Mouse (Mus musculus): Measurements from ENCODE around the gene Pafah1b2. TPM values are rescaled to one million over a fixed set of nuclear protein-coding genes. Genes with fewer than 3 reads are reported as not detected.

Gene Pafah1b2
- total RNA-seq, 2 experiments from 2014 or later, result 29.3 to 68.6 TPM

DNA sequence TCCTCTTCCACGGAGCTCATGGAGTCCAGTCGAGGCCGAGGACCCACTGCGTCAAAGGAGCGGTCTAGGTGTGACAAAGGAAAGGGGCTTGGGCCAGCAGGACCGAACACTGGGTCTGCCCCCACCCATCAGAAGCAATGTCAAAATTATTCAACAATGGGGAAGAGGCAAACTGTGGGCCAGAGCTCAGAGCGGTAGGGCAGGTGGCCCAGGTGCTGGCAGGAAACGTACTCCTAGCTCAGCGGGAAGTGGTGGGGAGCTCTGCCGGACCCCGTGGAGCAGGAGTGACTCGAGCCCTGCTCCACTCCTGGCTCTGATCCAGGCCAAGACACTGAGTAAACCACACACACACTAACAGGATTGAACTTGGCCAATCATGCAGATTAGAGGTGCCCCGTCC is 66.8 kb downstream of the Pafah1b2 start:
- ATAC-seq (replicated peaks; ENCODE audit: low FRiP score, poor library complexity, severe bottlenecking), result no peak

DNA sequence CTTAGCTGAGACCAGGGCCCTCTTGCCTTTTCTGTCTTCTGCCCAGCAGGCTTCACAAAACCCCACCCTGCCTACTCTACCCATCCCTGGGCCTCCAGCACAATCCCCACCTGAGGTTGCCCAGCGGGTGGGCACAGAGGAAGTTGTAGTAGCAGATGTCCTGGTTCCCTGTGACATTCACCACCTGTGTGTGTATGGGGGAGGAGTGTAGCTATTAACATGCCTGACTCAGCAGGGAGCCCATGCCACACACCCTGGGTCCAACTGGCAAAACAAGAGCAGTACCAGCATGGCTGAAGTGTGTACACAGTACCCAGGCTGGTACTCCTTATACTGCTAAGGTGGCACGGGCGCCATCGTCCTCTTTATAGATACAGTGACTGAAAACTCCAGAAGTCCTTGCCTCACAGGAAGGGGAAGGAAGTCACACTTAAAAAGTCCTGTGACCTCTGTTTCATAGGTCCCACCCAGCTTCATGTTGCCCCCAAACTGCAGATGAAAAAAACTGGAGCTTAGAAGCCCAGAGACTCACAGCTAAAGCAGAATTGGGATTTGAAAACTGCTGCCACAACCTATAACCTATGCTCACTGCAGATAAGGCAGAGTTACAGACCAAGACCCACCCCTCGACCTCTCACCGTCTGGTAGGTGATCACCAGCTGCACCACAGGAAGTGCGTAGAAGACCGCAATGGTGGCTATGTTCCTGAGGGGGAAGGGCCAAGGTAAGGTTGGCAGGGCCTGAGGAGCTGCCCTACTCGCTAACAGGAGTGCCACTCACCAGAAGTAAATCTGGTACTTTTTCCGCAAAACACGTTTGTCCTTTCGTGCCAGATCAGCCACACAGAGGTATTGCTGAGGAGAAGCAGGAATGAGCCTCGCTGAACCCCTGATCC is 67.7 kb downstream of the Pafah1b2 start:
- ATAC-seq (replicated peaks; ENCODE audit: low FRiP score, poor library complexity, severe bottlenecking), result no peak

DNA sequence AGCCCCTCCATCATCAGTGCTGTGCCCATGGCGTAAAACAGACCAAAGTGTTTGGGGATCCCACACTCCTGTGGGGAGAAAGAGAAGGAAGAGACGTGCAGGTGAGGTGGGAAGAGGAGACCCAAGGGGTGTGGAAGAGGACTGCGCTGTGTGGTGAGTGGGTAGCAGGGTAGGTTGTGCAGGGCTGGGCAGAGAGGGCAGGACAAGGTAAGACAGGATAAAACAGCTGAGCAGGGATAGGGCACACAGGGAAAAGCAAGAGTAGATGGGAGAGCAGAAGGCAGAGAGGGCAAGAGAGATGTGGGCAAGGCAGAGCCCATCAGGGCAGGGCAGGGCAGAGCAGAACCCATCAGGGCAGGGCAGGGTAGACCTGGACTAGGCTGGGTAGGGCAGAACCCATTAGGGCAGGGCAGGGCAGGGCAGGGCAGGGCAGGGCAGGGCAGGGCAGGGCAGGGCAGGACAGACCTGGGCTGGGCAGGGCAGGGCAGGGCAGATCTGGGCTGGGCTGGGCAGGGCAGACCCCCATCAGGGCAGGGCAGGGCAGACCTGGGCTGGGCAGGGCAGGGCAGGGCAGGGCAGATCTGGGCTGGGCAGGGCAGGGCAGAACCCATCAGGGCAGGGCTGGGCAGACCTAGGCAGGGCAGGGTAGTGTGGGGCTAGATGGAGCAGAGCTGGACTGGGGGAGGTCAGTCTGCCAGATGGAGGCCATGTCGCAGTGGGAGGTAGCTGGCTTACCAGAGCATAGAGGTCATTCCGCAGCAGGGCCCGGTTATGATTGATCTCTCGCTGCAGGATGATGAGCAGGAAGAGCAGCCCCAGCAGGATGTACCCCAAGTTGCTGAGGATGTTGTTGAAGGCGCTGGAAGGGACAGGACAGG is 68.6 kb downstream of the Pafah1b2 start:
- no peak for ATAC-seq (replicated peaks; ENCODE audit: low FRiP score, poor library complexity, severe bottlenecking)

DNA sequence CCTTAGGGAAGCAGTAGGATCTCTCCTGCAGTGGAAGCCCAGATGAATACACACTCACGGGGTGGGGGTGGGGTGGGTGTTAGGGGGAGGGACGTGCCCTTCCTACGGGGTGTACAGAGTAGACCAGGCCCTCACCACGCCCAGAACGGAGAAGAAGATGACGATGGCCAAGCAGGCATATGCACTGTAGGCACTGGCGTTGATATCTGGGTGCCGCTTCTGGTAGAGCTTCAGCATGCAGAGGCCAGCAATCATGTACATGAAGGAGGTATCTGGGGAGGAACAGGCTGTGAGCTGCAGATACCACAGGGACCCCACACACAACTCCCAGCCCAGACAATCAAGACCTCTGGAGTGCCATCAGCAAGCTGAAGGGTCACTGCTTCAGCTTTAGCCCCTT is 69.6 kb downstream of the Pafah1b2 start:
- no peak for ATAC-seq (replicated peaks; ENCODE audit: low FRiP score, poor library complexity, severe bottlenecking)

DNA sequence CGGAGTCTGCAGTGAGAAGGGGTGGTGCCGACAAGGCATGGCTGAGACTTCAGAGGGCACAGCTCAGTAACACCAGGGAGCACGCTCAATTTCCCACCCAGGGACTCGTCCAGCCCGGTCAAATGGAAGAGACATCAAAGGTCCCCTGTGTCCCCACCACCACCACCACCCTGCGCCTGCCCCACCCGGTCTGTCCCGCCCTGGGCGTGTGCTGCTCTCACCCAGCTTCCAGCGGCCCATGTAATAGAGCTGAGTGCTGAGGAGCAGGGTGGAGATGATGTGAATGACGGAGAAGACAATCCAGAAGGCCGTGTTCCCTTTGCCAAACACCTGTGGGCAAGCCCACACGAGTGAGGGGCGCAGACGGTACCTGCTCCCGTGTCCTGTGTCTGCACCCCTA is 70.0 kb downstream of the Pafah1b2 start:
- ATAC-seq (replicated peaks; ENCODE audit: low FRiP score, poor library complexity, severe bottlenecking), result no peak

DNA sequence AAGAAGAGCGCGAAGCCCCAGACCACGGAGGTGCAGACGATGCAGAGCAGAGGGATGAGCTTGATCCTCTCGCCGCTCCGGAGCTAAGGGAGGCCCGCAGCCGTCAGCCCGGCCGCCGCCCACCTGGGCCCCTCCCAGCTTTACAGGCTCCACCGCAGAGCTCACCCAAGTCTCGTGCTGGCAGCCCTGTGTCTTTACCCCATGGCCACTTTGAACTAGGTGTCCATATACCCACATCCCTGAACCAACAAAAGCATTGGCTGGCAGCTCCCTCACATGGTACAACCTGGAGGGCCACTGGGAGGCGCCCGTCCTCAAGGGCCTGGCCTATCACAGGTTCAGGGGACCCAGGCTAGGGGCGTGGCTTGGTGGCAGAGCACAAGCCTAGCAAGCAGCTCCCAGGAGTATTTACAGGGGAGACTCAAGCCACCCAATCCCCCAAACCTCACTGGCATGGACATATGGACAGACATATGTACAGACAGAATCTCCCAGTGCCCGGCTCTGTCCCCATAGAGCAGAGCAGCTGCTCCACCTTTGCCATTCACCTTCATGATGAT is 71.1 kb downstream of the Pafah1b2 start:
- 0 out of 2 replicates have a peak, but pooled peaks have one; percentile 36 for ATAC-seq (replicated peaks; ENCODE audit: low FRiP score, poor library complexity, severe bottlenecking)

DNA sequence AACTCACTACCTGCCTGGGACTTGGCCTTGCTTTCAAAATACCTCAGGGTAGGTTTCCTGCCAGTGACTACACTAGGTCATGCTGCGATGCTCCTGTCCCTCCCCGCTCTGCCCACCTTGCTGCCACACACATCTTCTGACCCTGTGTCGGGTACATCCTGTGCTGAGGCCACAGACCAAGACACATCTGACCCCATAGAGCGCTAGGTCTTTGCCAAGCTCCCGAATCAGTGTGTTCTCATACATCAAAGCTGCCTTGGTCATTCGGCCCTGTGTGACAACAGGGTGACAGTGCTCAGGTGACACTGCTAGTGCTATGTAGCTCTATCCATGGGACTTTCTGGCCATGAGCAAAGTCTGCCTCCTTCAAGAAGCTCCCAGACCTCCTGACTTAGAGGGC is 72.7 kb downstream of the Pafah1b2 start:
- ATAC-seq (replicated peaks; ENCODE audit: low FRiP score, poor library complexity, severe bottlenecking), result no peak

DNA sequence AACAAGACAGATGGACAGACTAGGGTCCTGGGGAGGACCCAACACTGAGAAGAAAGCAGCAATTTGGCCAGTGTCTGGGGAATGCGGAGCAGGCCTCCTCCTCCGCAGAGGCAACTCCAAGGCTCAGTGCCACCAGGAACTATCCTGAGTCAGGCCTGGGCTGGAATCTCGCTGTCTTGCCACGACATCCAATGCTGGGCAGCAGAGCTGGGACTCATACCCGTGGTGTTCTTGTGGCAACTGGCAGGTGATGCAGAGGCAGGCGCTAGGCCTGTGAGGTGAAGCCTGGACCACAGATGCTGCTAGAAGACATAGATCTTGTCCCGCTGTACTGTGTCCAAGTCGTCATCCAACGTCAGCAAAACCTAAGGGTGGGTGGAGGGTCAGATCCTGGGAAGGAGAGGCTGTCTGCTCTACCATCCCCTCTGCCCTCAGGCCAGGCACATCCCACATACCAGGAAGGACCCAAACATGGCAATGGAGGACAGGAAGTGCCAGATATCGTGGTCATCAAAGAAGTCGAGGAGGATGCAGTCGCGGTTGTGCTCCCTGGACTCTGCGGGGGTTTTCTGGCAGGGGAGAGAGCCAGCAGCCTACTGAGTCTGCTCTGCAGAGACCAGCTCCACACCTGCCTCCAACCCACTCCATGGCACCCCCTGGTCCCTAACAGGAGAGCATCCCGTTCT is 73.4 kb downstream of the Pafah1b2 start:
- ATAC-seq (replicated peaks; ENCODE audit: low FRiP score, poor library complexity, severe bottlenecking), result no peak

DNA sequence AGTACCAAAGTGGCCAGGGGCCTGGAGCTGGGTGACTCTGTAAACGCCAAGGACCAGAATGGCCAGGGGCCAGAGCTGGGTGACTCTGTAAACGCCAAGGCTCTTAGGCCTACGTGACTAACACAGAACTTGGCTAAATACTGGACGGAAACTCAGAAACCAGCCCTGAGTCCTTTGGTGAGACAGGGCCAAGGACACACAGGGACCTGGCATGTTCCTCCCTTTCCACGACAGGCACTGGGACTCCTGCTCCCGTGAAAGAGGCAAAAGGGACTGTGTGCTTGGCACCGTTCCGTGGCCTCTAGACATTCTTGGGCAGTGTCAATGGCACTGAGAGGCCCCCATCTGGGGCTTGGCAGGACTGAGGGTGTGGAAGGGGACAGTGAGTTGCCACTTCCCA is 74.4 kb downstream of the Pafah1b2 start:
- ATAC-seq (replicated peaks; ENCODE audit: low FRiP score, poor library complexity, severe bottlenecking), result no peak

DNA sequence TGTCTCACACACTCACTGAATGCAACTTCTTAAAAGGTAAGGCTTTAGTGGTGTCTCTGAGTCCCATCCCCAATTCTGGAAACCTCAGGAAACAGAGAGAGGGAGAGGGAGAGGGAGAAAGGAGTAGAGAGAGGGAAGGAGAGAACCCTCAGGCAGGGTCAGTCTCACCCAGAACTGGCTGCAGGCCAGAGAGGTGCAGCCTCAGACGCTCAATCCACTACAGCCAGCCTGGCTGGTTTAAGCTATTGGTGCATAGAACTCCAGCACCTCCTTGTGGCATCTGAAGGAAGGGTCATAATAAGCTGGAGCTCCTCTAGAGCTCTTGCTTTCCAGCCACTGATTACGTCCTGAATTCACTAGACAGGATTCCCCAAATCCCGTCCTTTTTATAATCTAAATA is 75.6 kb downstream of the Pafah1b2 start:
- ATAC-seq (replicated peaks; ENCODE audit: low FRiP score, poor library complexity, severe bottlenecking), result no peak

DNA sequence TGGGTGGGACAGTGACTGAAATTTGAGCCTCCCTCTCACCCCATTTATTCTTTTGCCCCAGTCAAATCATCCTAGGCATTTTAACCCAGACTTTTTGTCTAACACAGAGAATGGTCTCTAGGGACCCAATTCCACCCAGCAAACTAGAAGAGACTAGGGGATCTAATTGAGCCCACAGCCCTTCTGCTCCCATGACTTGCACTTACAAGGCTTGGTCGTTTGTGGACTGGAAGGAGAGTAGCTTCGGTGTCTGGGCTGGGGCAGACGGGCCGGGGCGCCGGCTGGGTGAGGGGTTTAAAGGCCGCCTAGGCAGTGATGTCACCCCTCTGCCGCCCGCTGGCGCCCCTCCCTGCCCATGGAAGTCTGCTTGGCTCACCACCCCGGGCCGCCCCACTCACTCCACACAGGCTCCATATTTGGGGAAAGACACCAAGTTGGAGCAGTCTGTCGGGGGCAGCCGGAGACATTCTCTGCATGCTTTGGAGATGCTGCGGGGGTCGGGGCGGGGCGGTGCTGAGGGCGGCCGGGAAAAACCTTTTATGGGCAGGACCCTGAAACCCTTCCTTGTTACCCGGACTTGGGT is 76.8 kb downstream of the Pafah1b2 start, which contains the start of gene Tagln:
Gene Tagln (minus strand): TSS at position 431 of the 583 bp plus-strand sequence.
- ATAC-seq (replicated peaks; ENCODE audit: low FRiP score, poor library complexity, severe bottlenecking), result no peak

DNA sequence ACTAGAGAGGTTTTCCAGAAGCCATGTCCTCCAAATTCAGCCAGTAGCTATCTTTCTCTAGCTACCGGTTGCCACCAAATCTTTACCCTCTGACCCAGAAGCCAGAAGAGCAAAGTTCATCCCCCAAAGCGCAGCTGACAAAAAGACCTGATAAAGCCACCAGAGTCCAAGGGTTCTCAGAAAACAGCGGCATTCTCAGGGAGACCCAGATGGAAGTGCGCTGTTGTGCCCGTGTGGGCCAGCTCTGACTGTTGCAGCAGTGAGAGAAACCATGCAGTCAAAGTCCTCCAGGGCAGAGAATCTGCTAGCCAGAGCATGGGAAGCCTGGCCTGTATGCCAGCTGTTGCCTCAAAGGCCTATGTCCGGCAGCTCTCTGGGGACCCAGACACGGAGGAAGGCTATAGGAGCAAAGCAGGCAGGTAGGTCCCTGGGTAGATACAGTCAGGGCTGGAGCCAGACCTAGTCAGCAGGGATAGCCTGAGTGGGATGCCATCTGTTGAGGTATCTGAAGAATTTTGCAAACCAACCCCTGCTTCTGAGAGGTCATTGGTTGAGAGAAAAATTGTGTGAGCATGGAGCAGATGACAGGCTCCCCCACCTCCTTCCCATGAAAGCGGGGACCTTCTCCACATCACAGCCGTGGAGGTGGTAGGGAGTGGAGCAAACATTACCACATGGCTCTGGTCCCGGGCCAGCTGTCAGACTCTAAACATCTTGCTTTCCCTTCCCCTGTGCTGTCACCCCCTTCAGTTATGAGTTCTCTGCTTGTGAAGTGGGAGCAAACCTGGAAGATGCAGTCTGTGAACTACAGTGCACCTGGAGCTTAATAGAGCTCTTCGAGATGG is 79.7 kb downstream of the Pafah1b2 start:
- no peak for ATAC-seq (replicated peaks; ENCODE audit: low FRiP score, poor library complexity, severe bottlenecking)

DNA sequence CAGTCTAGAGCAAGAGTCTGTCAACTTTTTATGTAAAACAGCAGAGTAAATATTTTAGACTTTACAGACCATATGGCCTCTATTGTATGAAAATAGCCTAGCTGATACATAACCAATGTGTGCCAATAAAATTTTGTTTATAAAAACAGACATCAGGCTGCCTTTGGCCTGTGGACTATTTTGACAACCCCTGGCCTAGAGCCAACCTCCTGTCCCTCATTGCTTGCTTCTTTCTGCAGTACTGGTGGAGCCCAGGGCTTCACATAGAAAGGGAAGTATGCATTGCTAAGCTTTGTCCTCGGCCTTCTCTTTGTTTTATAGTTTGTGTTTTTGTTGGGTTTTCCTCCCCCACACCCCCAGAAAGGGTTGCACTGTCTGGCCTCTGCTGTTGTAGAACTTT is 80.5 kb downstream of the Pafah1b2 start:
- ATAC-seq (replicated peaks; ENCODE audit: low FRiP score, poor library complexity, severe bottlenecking), result no peak

DNA sequence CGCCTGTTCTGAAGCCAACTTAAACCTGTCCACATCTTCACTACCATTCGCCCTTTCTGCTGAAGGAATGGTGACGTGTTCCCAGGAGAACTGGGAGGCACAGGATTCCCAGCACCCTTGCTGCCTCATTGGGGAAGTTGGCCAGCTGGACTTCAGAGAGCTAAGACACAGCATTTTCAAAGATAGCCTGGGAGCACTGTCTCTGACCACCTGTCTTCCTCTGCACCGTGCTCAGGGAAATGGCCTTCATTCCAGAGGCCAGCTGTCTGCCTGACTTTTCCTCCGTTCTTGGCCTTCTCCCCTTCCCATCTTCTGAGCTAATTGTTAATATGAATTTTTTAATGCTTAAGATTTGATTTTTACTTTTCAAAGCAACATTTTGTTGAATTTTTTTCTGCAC is 83.2 kb downstream of the Pafah1b2 start:
- ATAC-seq (replicated peaks; ENCODE audit: low FRiP score, poor library complexity, severe bottlenecking), result no peak

DNA sequence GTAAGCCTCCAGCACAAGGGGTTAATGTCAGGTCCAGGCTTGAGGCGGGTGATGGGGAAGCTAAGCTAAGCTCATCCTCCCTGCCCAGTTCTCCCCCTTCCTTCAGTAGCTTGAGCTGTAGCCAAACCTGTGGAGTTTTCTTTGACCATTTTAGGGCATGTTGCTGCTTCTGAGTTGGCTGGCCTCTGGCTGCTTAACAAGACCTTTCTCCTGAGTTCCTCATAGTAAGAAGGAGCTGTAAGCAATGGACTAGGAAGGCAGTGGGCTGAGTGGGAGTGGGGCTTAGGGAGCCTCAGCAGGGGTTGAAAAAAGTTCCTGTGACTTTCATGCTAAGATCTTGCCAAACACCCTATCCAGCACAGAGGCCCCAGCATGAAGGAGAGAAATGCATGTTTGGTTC is 92.6 kb downstream of the Pafah1b2 start:
- ATAC-seq (replicated peaks; ENCODE audit: low FRiP score, poor library complexity, severe bottlenecking), result no peak

DNA sequence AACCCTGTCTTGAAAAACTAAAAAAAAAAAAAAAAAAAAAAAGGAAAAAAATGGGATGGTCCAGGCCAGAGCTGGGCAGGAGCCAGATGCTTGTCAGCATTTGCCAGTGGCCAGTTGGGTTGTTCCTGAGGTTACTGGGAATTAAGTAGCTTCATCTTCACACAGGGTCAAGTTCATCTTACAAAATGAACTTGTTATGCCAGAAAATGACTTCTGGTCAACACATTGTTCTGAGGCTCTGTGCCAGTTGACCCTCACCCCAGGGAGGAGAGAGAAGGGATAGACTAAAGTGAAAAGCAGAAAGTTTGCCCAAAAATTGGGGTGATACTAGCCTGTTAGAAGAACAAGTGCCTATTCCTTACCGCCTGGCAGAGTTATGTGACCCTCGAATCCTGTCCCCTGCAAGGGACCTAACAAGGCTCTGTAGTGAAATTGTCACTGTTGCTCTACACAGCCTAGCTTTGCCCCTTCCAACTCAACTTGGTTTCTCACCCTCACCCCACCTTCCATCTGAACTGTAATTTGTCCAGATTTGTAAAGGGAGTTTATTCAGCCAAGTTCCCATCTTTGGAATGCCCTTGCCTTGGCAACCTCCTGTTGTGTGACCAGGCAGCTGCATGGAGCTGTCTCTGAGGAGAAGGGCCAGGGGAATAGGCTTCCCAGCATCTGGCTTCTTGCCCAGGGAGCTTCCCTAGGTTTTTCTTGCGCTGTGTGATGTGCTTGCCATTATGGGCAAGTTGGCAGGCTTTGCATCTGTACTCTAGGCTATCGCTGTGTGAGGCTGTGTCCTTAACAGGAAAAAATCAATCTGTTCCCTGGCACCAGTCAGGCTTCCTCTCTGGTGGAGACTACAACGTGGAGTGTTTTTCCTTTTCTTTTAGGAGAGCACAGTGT is 95.2 kb downstream of the Pafah1b2 start:
- ATAC-seq (replicated peaks; ENCODE audit: low FRiP score, poor library complexity, severe bottlenecking), result no peak

DNA sequence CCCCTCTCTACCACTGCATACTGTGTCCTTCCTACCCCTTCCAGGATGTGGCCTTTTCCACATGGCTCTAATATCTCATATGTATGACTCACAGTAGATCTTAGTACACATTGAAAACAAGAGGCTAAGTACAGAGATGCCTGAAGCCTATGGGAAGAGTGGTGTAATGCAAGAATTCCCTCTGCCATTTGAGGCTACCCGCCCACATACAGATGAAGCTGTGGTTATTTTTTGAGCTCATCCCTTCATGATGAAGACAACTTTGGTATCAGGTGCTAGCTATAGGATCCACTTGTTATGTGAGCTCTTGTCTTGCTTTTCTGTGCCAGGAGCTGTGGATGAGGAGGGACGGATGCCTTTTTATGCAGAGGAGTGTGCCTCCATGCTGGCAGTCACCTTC is 96.8 kb downstream of the Pafah1b2 start:
- no peak for ATAC-seq (replicated peaks; ENCODE audit: low FRiP score, poor library complexity, severe bottlenecking)

Measured in erythroid progenitor cell, adult 5-6 weeks (primary cell).